Mouse (Mus musculus) cerebellum, postnatal 10 days (tissue): ENCODE measurements around the gene Cdkal1.
A peak's percentile ranks its signal among the peaks of the same experiment; 100 is the strongest.

Experiments used
- DNase-seq, 2 experiments: peaks; one replicate each; pipeline ENCODE4 v3.0.0; 2021; ENCODE audit warnings: mixed read lengths in 2 of 2

The Cdkal1 gene

GRCm38 (mm10) chr13:29698307-29698985 lies 157.0 kb downstream of the Cdkal1 start:
- no peak for DNase-seq

GRCm38 (mm10) chr13:29697230-29697629 lies 158.2 kb downstream of the Cdkal1 start:
- no peak for DNase-seq

- DNase-seq, result no peak
Observed at GRCm38 (mm10) chr13:29690734-29691133, 164.7 kb downstream of the Cdkal1 start.

- DNase-seq, result no peak
Observed at GRCm38 (mm10) chr13:29688851-29689250, 166.6 kb downstream of the Cdkal1 start.

GRCm38 (mm10) chr13:29687872-29688271 lies 167.6 kb downstream of the Cdkal1 start:
- DNase-seq, result no peak

- DNase-seq, result no peak
Observed at GRCm38 (mm10) chr13:29679479-29680186, 175.8 kb downstream of the Cdkal1 start.

GRCm38 (mm10) chr13:29677559-29677958 lies 177.9 kb downstream of the Cdkal1 start:
- DNase-seq, result no peak

- no peak for DNase-seq
Observed at GRCm38 (mm10) chr13:29670626-29671025, 184.8 kb downstream of the Cdkal1 start.

GRCm38 (mm10) chr13:29663908-29664307 lies 191.6 kb downstream of the Cdkal1 start:
- DNase-seq, result no peak

GRCm38 (mm10) chr13:29655841-29656365 lies 199.6 kb downstream of the Cdkal1 start:
- no peak for DNase-seq

GRCm38 (mm10) chr13:29653407-29653806 lies 202.1 kb downstream of the Cdkal1 start:
- DNase-seq, result no peak

GRCm38 (mm10) chr13:29652791-29653190 lies 202.7 kb downstream of the Cdkal1 start:
- no peak for DNase-seq

- no peak for DNase-seq
Observed at GRCm38 (mm10) chr13:29650576-29651236, 204.8 kb downstream of the Cdkal1 start.

- DNase-seq, result no peak
Observed at GRCm38 (mm10) chr13:29649593-29649992, 205.9 kb downstream of the Cdkal1 start.

GRCm38 (mm10) chr13:29642226-29642625 lies 213.2 kb downstream of the Cdkal1 start:
- DNase-seq, result no peak

GRCm38 (mm10) chr13:29641200-29641599 lies 214.3 kb downstream of the Cdkal1 start:
- DNase-seq, result no peak

GRCm38 (mm10) chr13:29640186-29640585 lies 215.3 kb downstream of the Cdkal1 start:
- no peak for DNase-seq

GRCm38 (mm10) chr13:29638303-29638702 lies 217.2 kb downstream of the Cdkal1 start:
- DNase-seq, result no peak

GRCm38 (mm10) chr13:29637788-29638187 lies 217.7 kb downstream of the Cdkal1 start:
- DNase-seq, result no peak

GRCm38 (mm10) chr13:29635581-29635980 lies 219.9 kb downstream of the Cdkal1 start:
- DNase-seq, result peak in 1 of 2 experiments; percentile 16

- DNase-seq, result no peak
Observed at GRCm38 (mm10) chr13:29631342-29631741, 224.1 kb downstream of the Cdkal1 start.

- DNase-seq, result peak in 1 of 2 experiments; percentile 28
Observed at GRCm38 (mm10) chr13:29628607-29629006, 226.9 kb downstream of the Cdkal1 start.

GRCm38 (mm10) chr13:29627438-29628124 lies 227.9 kb downstream of the Cdkal1 start:
- DNase-seq, result peak; percentile 60 to 65
